Mouse (Mus musculus): ENCODE data around the gene Prodh2. TPM values are rescaled to one million over a fixed set of nuclear protein-coding genes. Genes with fewer than 3 reads are reported as not detected.
"Not testable (repeated sequence)": the region's sequence is repeated elsewhere in the genome, so short reads cannot be mapped to it uniquely, and the experiment has no call there.

Gene Prodh2
- polyA plus RNA-seq, 1 experiment from 2014 or later: not detected

DNA sequence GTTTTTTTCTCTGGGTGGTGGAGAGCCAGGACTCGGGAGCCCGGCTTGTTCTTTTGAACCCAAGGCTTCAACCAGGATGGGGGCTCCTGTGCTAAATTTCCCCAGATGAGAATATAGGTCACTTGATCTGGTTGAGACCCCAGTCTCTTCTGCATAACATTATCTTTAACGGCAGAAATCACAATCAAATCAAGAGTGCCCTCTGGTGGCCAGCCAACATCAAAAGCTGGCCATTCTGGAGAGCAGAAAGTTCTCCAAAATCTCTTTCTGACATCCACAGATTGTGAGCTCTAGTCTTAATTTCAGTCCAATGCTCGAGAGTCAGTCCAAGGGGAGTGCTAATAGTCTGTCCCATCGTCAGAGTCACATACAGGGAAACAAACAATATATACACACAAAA lies 7.7 kb downstream of the Prodh2 start:
- H3K4me3 ChIP-seq (ENCODE audit: low read depth, low read length); H3K9ac ChIP-seq (replicated peaks; ENCODE audit: low read depth, low read length); H3K27me3 ChIP-seq (ENCODE audit: control insufficient read depth, insufficient read depth, low read length); H3K4me1 ChIP-seq (ENCODE audit: control insufficient read depth, insufficient read depth, low read length); H3K36me3 ChIP-seq (ENCODE audit: control insufficient read depth, insufficient read depth, low read length); H3K9me3 ChIP-seq (ENCODE audit: control insufficient read depth, low read depth, low read length); H3K4me2 ChIP-seq (replicated peaks; ENCODE audit: low read depth, low read length); H3K27ac ChIP-seq (ENCODE audit: low read length); ATAC-seq (ENCODE audit: insufficient number of reproducible peaks, insufficient read depth, low FRiP score, low read depth): not testable (repeated sequence)
- WGBS: 82% methylated on average over 5 of the region's 5 CpGs

DNA sequence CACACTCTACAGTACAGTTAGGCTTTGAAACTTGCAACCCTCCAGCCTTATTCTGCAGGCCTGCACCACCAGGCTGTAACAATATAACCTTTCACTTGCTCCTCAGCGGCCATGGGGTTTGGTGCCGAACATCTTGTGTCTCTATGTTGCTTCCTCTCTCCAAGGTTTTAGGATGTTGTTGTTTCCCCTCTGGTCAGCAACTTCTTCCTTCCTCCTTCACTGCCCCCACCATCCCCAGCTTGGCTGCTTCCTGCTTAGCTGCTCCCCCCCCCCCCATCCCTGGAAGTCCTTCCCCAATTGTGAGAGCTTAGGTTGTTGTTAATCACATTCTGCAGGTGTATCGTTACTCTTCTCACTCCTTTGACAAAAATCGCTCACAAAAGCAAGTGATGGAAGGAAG lies 14.6 kb downstream of the Prodh2 start:
- Histone ChIP-seq H3K9me3 (ENCODE audit: control insufficient read depth, low read depth, low read length) (no peaks in the 10 kb centered on the region), H3K27me3 (ENCODE audit: control insufficient read depth, insufficient read depth, low read length) (no peaks in the 10 kb centered on the region), H3K9ac (replicated peaks; ENCODE audit: low read depth, low read length) (no peak overlapping the region), H3K36me3 (ENCODE audit: control insufficient read depth, insufficient read depth, low read length) (no peaks in the 10 kb centered on the region), H3K4me2 (replicated peaks; ENCODE audit: low read depth, low read length) (no peak overlapping the region), H3K4me3 (ENCODE audit: low read depth, low read length) (no peak overlapping the region), H3K27ac (ENCODE audit: low read length) (no peak overlapping the region), H3K4me1 (ENCODE audit: control insufficient read depth, insufficient read depth, low read length) (no peaks in the 10 kb centered on the region)
- ATAC-seq (ENCODE audit: insufficient number of reproducible peaks, insufficient read depth, low FRiP score, low read depth): no peak
- WGBS: 75% methylated on average over 4 of the region's 4 CpGs

DNA sequence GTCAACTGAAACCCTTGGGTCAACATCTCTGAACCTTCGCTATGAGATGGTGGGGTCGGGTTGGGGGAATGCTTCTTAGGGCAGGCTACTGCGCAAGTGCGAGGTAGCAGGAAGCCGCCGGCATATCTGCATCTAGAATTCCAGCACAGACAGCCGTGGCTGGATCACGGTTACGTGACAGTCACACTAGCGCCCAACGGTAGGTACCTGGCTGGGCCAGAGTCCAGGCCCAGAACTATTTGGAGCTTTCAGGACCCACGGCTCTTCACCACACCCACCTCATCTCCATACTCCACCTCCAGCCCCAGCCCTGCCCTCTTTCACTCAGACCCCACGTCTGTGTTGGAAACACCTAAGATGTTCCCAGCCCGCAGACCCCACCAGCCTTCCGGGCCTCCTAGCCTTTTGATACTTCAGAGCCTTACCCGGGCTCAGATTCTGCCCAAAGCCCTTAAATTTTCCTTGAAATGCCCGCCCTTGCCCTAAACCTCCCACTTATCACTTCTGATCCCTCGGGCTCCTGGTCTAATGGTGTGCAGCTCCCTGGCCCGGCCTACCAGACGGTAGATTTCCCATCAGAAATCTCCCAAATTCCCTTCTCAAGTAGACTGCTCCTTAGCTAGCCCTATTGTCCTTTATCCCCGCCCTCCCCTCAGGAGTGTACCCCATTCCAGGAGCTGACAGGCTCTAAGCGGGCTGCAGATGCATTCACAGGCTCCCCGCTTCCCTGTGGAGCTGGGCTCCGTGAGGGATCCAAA lies 21.8 kb downstream of the Prodh2 start:
- Histone ChIP-seq H3K9ac (replicated peaks; ENCODE audit: low read depth, low read length) (no peak overlapping the region), H3K27me3 (ENCODE audit: control insufficient read depth, insufficient read depth, low read length) (no peaks in the 10 kb centered on the region), H3K4me2 (replicated peaks; ENCODE audit: low read depth, low read length) (no peak overlapping the region), H3K27ac (ENCODE audit: low read length) (no peak overlapping the region), H3K36me3 (ENCODE audit: control insufficient read depth, insufficient read depth, low read length) (no peaks in the 10 kb centered on the region), H3K4me1 (ENCODE audit: control insufficient read depth, insufficient read depth, low read length) (no peaks in the 10 kb centered on the region), H3K9me3 (ENCODE audit: control insufficient read depth, low read depth, low read length) (no peaks in the 10 kb centered on the region), H3K4me3 (ENCODE audit: low read depth, low read length) (no peak overlapping the region)
- no peak for ATAC-seq (ENCODE audit: insufficient number of reproducible peaks, insufficient read depth, low FRiP score, low read depth)
- WGBS: 55% methylated on average over 24 of the region's 24 CpGs

DNA sequence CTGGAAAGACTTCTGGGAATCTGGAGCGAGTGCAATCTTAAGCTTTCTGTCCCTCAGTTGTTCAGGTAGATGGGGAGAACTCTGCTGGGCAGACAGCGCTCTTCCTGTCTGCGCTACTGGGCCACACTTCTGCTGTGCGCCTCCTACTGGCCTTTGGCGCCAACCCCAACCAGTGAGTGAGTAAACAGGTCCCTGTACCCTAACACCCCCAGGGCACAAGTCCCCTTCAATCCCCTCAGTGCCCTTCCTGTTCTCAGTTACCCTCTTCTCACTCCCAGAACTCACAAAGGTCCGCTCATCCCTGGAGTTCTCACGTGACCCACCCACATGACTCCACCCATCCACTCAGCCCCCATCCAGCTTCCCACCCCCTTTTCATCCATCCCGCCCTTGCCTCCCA lies 24.9 kb downstream of the Prodh2 start:
- ATAC-seq (ENCODE audit: insufficient number of reproducible peaks, insufficient read depth, low FRiP score, low read depth): no peak
- H3K27me3 ChIP-seq (ENCODE audit: control insufficient read depth, insufficient read depth, low read length): no peaks in the 10 kb centered on the region
- H3K4me3 ChIP-seq (ENCODE audit: low read depth, low read length): no peak overlapping the region
- H3K36me3 ChIP-seq (ENCODE audit: control insufficient read depth, insufficient read depth, low read length): peaks cover 3% of the 10 kb centered on the region; the same call in 1 of the 2 replicates
- H3K4me1 ChIP-seq (ENCODE audit: control insufficient read depth, insufficient read depth, low read length): no peaks in the 10 kb centered on the region
- H3K9me3 ChIP-seq (ENCODE audit: control insufficient read depth, low read depth, low read length): no peaks in the 10 kb centered on the region
- no peak overlapping the region for H3K9ac ChIP-seq (replicated peaks; ENCODE audit: low read depth, low read length)
- H3K27ac ChIP-seq (ENCODE audit: low read length): no peak overlapping the region
- WGBS: 36% methylated on average over 8 of the region's 8 CpGs
- H3K4me2 ChIP-seq (replicated peaks; ENCODE audit: low read depth, low read length): no peak overlapping the region

DNA sequence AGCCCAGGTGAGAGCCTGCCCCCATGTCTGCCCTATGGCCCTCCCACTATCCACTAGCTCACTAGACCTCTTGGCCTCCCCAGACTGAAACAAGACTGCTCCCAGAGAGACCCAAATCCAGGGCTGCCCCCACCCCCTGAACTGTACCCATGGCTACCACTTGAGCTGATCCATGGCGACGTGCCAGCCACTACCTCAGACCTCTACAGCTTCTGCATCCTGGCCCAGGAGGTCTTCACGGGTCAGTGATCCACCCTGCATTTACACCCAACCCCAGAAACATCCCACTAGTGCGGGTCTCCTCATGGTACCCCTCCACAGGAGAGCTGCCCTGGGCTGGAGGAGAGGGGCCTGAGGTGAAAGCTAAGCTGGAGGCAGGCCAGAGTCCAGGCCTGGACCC lies 27.0 kb downstream of the Prodh2 start:
- Histone ChIP-seq H3K36me3 (ENCODE audit: control insufficient read depth, insufficient read depth, low read length) (peaks cover 9% of the 10 kb centered on the region; the same call in 1 of the 2 replicates), H3K9ac (replicated peaks; ENCODE audit: low read depth, low read length) (no peak overlapping the region; the same call in 1 of the 2 replicates), H3K27me3 (ENCODE audit: control insufficient read depth, insufficient read depth, low read length) (no peaks in the 10 kb centered on the region), H3K4me3 (ENCODE audit: low read depth, low read length) (no peak overlapping the region), H3K4me1 (ENCODE audit: control insufficient read depth, insufficient read depth, low read length) (no peaks in the 10 kb centered on the region), H3K9me3 (ENCODE audit: control insufficient read depth, low read depth, low read length) (no peaks in the 10 kb centered on the region), H3K4me2 (replicated peaks; ENCODE audit: low read depth, low read length) (no peak overlapping the region), H3K27ac (ENCODE audit: low read length) (no peak overlapping the region)
- no peak for ATAC-seq (ENCODE audit: insufficient number of reproducible peaks, insufficient read depth, low FRiP score, low read depth)
- 79% methylated on average over 4 of the region's 4 CpGs for WGBS

DNA sequence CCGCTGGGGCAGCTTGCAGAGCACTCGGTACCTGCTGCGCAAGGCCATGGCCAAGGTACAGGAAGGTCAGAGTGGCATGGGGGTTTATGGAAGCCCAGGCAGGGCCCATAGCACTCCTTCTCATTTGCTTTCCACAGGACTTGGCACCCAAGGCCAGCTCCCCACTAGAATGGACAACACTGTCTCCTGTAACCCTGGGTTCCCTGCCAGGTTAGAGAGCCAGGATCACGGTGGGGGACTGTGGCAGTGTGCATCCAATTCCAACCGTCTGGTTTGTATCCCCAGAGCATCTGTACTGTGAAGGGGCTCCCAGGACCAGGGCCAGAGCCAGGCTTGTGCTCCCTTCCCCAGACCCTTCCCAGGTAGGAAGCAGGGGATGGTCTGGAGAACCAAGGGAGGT lies 27.4 kb downstream of the Prodh2 start:
- H3K27ac ChIP-seq (ENCODE audit: low read length): no peak overlapping the region
- no peak for ATAC-seq (ENCODE audit: insufficient number of reproducible peaks, insufficient read depth, low FRiP score, low read depth)
- H3K27me3 ChIP-seq (ENCODE audit: control insufficient read depth, insufficient read depth, low read length): no peaks in the 10 kb centered on the region
- 81% methylated on average over 5 of the region's 5 CpGs for WGBS
- H3K4me2 ChIP-seq (replicated peaks; ENCODE audit: low read depth, low read length): no peak overlapping the region
- no peak overlapping the region; the same call in 1 of the 2 replicates for H3K9ac ChIP-seq (replicated peaks; ENCODE audit: low read depth, low read length)
- peaks cover 2% of the 10 kb centered on the region; the same call in 1 of the 2 replicates for H3K4me1 ChIP-seq (ENCODE audit: control insufficient read depth, insufficient read depth, low read length)
- H3K9me3 ChIP-seq (ENCODE audit: control insufficient read depth, low read depth, low read length): no peaks in the 10 kb centered on the region
- peaks cover 9% of the 10 kb centered on the region; the same call in 1 of the 2 replicates for H3K36me3 ChIP-seq (ENCODE audit: control insufficient read depth, insufficient read depth, low read length)
- no peak overlapping the region for H3K4me3 ChIP-seq (ENCODE audit: low read depth, low read length)

DNA sequence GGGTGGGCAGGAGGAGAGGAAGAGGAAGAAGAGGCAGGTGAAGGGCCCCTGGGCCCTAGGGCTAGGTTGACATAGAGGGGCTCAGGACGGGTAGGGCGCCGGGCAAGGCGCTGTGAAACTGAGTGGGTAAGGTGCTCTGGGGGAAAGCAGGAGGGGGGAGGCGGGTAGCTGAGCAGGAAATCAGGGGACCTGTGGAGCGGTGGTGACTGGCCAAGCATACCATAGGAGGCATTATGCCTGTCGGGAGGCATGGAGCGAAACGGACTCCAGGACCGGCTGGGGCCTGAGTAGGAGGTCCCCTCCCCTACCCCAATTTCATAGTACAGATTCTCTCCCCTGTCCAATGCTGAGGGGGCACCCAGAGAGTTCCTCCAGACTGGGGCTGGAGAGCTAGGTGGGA lies 29.4 kb downstream of the Prodh2 start:
- Histone ChIP-seq H3K4me3 (ENCODE audit: low read depth, low read length) (no peak overlapping the region), H3K4me2 (replicated peaks; ENCODE audit: low read depth, low read length) (no peak overlapping the region), H3K36me3 (ENCODE audit: control insufficient read depth, insufficient read depth, low read length) (peaks cover 13% of the 10 kb centered on the region; the same call in 1 of the 2 replicates), H3K27me3 (ENCODE audit: control insufficient read depth, insufficient read depth, low read length) (no peaks in the 10 kb centered on the region), H3K9ac (replicated peaks; ENCODE audit: low read depth, low read length) (no peak overlapping the region), H3K9me3 (ENCODE audit: control insufficient read depth, low read depth, low read length) (no peaks in the 10 kb centered on the region), H3K27ac (ENCODE audit: low read length) (no peak overlapping the region), H3K4me1 (ENCODE audit: control insufficient read depth, insufficient read depth, low read length) (peaks cover 11% of the 10 kb centered on the region; the same call in 1 of the 2 replicates)
- ATAC-seq (ENCODE audit: insufficient number of reproducible peaks, insufficient read depth, low FRiP score, low read depth): no peak
- WGBS: 87% methylated on average over 10 of the region's 10 CpGs

DNA sequence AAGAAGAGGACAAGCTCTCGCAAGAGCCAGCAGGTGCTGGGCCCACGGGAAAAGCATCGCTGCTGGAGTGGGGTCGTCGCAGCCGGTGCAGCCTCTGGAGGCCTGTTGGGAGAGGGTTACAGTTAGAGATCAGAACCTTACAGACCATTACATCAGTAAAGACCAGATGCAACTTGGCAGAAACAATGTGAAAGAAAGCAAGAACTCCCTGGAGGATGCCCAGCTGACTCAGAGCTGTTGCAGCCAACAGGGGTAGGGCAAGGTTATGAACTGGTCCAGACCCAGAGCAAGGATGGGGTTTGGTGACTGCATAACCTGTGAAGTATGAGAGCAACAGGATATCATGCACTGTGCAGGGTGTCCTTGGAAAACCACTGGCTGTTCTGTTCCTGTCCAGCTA lies 31.1 kb downstream of the Prodh2 start:
- Histone ChIP-seq H3K27ac (ENCODE audit: low read length) (no peak overlapping the region), H3K4me2 (replicated peaks; ENCODE audit: low read depth, low read length) (no peak overlapping the region), H3K4me1 (ENCODE audit: control insufficient read depth, insufficient read depth, low read length) (peaks cover 11% of the 10 kb centered on the region; the same call in 1 of the 2 replicates), H3K9ac (replicated peaks; ENCODE audit: low read depth, low read length) (no peak overlapping the region), H3K4me3 (ENCODE audit: low read depth, low read length) (no peak overlapping the region), H3K27me3 (ENCODE audit: control insufficient read depth, insufficient read depth, low read length) (no peaks in the 10 kb centered on the region), H3K9me3 (ENCODE audit: control insufficient read depth, low read depth, low read length) (no peaks in the 10 kb centered on the region), H3K36me3 (ENCODE audit: control insufficient read depth, insufficient read depth, low read length) (peaks cover 28% of the 10 kb centered on the region; the same call in 1 of the 2 replicates)
- no peak for ATAC-seq (ENCODE audit: insufficient number of reproducible peaks, insufficient read depth, low FRiP score, low read depth)
- 90% methylated on average over 6 of the region's 6 CpGs for WGBS

Data from stomach, embryonic 14.5 days (tissue).